Mouse (Mus musculus): ENCODE data around the gene Nkiras2.

The Nkiras2 gene

GRCm38 (mm10) chr11:100618761-100619484, at the start of gene Nkiras2:
TSS of gene Nkiras2 (plus strand) at chr11:100619244.
- TF ChIP-seq GATA4 (IDR thresholded peaks at IDR 0.05; ENCODE audit: insufficient replicate concordance, low read length), result no peak

DNA sequence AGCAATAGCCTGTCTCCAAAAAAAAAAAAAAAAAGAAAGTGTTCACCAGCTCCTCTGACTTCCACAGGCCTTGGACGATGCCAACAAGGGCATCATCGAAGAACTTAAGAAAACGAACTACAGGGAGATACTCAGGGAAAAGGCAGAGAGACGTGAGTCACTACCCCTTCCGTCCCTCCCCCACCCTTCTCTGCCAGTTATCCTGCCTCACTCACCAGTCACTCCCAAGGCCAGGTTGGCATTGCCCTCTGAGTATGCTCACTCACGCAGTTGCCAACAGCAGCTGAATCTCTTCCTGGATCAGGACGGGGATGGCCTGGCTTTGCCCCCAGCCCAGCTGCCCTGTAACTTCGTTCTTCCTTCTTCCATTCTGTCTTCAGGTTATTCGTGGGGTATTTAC, 49.3 kb upstream of the Nkiras2 start:
- TF ChIP-seq GATA4 (IDR thresholded peaks at IDR 0.05; ENCODE audit: insufficient replicate concordance, low read length), result no peak

GRCm38 (mm10) chr11:100570430-100571201, 48.4 kb upstream of the Nkiras2 start:
- no peak for TF ChIP-seq GATA4 (IDR thresholded peaks at IDR 0.05; ENCODE audit: insufficient replicate concordance, low read length)

GRCm38 (mm10) chr11:100571202-100571567, 47.9 kb upstream of the Nkiras2 start:
- no peak for TF ChIP-seq GATA4 (IDR thresholded peaks at IDR 0.05; ENCODE audit: insufficient replicate concordance, low read length)

- no peak for TF ChIP-seq GATA4 (IDR thresholded peaks at IDR 0.05; ENCODE audit: insufficient replicate concordance, low read length)
These were observed 44.9 kb upstream of the Nkiras2 start for GRCm38 (mm10) chr11:100574188-100574587.

DNA sequence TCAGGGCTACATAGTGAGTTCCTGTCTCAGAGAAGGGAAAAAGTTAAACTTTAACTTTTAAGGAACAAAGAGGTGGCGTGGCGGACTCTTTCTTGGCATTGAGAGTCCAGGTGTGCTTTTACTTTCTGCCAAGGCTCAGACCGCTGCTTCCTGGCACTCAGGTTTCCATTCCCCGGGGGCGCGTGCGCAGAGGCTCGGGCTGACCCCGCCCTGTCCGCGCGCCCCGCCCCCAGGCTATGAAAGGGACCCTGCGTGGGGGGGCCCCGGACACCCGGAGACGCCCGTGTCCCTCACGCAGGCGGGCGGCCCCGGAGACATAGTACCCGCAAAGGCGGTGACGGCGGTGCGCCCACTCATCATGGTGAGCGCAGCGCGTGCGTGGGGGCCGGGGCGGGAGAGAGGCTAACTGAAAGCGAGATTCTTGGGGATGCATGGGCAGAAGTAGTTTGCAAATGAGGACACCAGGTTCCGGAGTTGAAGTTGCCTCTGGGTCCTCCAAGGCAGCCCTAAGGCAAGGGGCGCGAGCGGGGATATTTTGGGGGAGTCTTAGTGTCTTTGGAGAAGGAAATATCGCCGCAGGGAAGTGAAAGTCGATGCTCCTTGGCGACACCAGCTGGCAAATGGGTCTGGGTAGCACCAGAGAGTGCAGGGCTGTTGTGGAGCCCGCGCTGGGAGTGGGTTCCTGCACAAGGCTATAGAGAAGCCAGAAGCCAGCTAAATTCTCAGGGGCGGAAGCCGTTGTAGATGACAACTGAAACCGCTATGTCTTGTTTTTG, 44.1 kb upstream of the Nkiras2 start, which contains the start of gene Cnp:
Gene Cnp (plus strand): TSS at position 197 of the 776 bp plus-strand sequence.
- no peak for TF ChIP-seq GATA4 (IDR thresholded peaks at IDR 0.05; ENCODE audit: insufficient replicate concordance, low read length)

- TF ChIP-seq GATA4 (IDR thresholded peaks at IDR 0.05; ENCODE audit: insufficient replicate concordance, low read length), result no peak
These were observed 43.6 kb upstream of the Nkiras2 start for GRCm38 (mm10) chr11:100575484-100575855.

- no peak for TF ChIP-seq GATA4 (IDR thresholded peaks at IDR 0.05; ENCODE audit: insufficient replicate concordance, low read length)
These were observed 42.8 kb upstream of the Nkiras2 start for GRCm38 (mm10) chr11:100576256-100576655.

GRCm38 (mm10) chr11:100577852-100578599, 41.0 kb upstream of the Nkiras2 start:
- TF ChIP-seq GATA4 (IDR thresholded peaks at IDR 0.05; ENCODE audit: insufficient replicate concordance, low read length), result no peak

DNA sequence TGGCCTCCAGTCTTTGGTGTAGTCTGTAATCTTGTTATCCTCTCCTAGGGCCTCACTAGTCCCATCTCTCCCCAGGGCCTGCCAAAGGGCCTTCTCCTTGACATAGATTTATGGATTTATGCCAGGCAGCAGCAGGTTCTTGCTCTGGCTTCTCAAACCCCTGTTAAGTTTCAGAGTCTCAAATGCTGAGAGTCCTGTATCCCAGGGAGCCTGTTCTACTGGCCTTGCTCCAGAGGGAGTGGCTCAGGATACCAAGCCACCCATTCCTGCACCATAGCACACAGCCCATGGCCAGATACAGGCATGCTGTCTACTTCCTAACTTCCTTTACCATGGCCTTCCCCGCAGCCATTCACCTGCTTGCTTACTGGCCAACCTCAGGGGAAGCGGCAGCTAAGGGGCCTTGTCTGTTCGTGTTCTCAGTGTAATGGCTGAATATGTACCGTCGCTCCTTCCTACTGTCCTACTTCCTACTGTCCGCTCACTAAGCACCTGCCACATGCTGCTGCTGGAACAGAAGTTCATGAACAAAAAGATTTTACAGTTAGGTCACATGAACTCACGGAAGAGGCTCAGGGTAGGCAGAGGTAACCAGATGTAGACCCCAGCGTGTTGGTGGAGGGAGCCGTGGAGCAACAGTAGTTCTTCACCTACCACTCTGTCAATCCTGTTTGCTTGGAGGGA, 39.8 kb upstream of the Nkiras2 start:
- TF ChIP-seq GATA4 (IDR thresholded peaks at IDR 0.05; ENCODE audit: insufficient replicate concordance, low read length), result no peak

DNA sequence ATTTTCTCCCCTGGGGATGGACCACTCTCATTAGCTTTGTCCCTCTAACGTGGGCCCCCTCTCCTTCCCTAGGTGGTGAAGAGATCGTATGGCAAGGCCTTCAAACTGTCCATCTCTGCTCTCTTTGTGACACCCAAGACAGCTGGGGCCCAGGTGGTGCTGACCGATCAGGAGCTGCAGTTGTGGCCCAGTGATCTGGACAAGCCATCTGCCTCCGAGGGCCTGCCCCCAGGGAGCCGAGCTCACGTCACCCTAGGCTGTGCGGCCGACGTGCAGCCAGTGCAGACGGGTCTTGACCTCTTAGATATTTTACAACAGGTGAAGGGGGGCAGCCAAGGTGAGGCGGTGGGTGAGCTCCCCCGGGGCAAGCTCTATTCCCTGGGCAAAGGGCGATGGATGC, 38.8 kb upstream of the Nkiras2 start:
- TF ChIP-seq GATA4 (IDR thresholded peaks at IDR 0.05; ENCODE audit: insufficient replicate concordance, low read length), result no peak

DNA sequence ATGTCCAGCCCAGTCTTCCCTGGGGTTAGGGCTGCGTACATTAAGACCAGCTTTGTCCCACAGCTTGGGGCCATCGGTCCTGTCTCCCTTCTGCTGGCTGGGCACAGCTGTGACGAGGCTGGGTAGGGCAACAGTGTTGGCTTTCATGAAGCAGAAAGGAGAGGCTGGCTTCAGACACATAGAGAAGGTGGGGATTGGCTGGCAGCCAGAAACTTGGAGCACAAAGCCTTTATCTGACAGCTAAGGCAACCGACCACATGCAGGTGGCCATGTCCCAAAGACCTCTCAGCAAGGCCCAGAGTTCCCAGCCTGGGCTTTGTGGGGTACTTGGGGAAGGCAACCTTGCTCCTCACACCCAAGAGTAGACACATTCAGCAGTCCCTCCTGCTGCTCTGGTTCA, 37.3 kb upstream of the Nkiras2 start:
- no peak for TF ChIP-seq GATA4 (IDR thresholded peaks at IDR 0.05; ENCODE audit: insufficient replicate concordance, low read length)

GRCm38 (mm10) chr11:100582836-100583235, 36.2 kb upstream of the Nkiras2 start:
- TF ChIP-seq GATA4 (IDR thresholded peaks at IDR 0.05; ENCODE audit: insufficient replicate concordance, low read length), result no peak

- no peak for TF ChIP-seq GATA4 (IDR thresholded peaks at IDR 0.05; ENCODE audit: insufficient replicate concordance, low read length)
These were observed 34.5 kb upstream of the Nkiras2 start for GRCm38 (mm10) chr11:100584561-100584961.
